In the genomic region with DNA sequence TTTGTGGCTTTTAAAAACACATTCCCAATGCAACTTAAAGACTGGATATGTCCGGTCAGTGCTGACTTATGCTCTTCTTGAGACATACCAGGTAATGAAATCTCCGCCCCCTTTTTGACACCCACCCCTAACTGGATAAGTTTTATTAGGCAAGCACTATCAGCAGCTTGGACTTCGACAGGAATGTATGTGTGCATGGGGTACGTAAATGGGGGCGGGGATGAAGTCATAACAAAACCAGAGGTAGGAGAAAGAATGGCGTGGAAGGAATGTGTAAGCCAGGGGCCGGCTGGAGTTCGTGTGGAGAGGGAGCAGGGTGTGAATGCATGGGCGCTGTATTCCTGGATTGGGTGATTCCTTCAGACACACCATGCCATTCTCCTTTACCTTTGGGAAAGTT, we compare ENCODE assay signal across 11 mouse cellular contexts.
DNase-seq lines count a peak whose midpoint lies in the region; ATAC-seq and TF ChIP-seq lines count a peak whose summit lies in the region.
"Had no signal": no experiment of that assay in that cellular context is flagged by ENCODE, and none has a peak within 500 bp of the region (broad histone marks: within the 10 kb centered on the region; RNA-seq: fewer than 3 reads in every experiment).

No protein-coding gene starts in this region.

- H3K27ac ChIP-seq in heart, embryonic 12.5 days (ENCODE audit: poor library complexity, severe bottlenecking): peak overlapping the region; percentile 59
- no peak overlapping the region for H3K27ac ChIP-seq in lung, embryonic 16.5 days (ENCODE audit: low read length)
- H3K27ac ChIP-seq in intestine, embryonic 15.5 days: peak overlapping the region; percentile 82
- no peak overlapping the region for H3K27ac ChIP-seq in stomach, postnatal 0 days (replicated peaks)
- H3K27ac ChIP-seq: forebrain, embryonic 10.5 days; liver, embryonic 14.5 days had no signal

- H3K4me3 ChIP-seq in heart, embryonic 12.5 days: peak overlapping the region; percentile 32
- peak overlapping the region; percentile 57; the same call in 1 of the 2 replicates for H3K4me3 ChIP-seq in lung, embryonic 16.5 days (ENCODE audit: low read length)
- peak overlapping the region; percentile 51 for H3K4me3 ChIP-seq in intestine, embryonic 15.5 days (replicated peaks)
- no peak overlapping the region for H3K4me3 ChIP-seq in stomach, postnatal 0 days (ENCODE audit: low read depth, low read length)
- H3K4me3 ChIP-seq: forebrain, embryonic 10.5 days had no signal

- DNase-seq in heart, postnatal 10 days: no peak
- no peak for DNase-seq in lung, postnatal 4 days
- DNase-seq in stomach, postnatal 0 days (ENCODE audit: low spot score): peak; percentile 21
- DNase-seq in kidney, adult 18-20 months: no peak
- DNase-seq: kidney, postnatal 14 days had no signal

- H3K9me3 ChIP-seq in heart, embryonic 12.5 days (replicated peaks): no peaks in the 10 kb centered on the region
- H3K9me3 ChIP-seq in lung, embryonic 16.5 days (ENCODE audit: control insufficient read depth, low read length): no peaks in the 10 kb centered on the region
- no peaks in the 10 kb centered on the region for H3K9me3 ChIP-seq in intestine, embryonic 15.5 days
- H3K9me3 ChIP-seq in stomach, postnatal 0 days (ENCODE audit: control insufficient read depth, low read length): no peaks in the 10 kb centered on the region
- H3K9me3 ChIP-seq: forebrain, embryonic 10.5 days had no signal

- intact Hi-C loops in heart, postnatal 10 days (cut with DNase I): no loop called here

- no peaks in the 10 kb centered on the region for H3K36me3 ChIP-seq in heart, embryonic 12.5 days
- H3K36me3 ChIP-seq in lung, embryonic 16.5 days (ENCODE audit: control insufficient read depth, insufficient read depth, low read length): no peaks in the 10 kb centered on the region
- no peaks in the 10 kb centered on the region for H3K36me3 ChIP-seq in intestine, embryonic 15.5 days
- no peaks in the 10 kb centered on the region for H3K36me3 ChIP-seq in stomach, postnatal 0 days (ENCODE audit: control insufficient read depth, insufficient read depth, low read length)
- H3K36me3 ChIP-seq: forebrain, embryonic 10.5 days had no signal

- no peak for TF ChIP-seq EP300 in stomach, postnatal 0 days (optimal IDR thresholded peaks at IDR 0.05)

- H3K27me3 ChIP-seq in heart, embryonic 12.5 days (replicated peaks): no peaks in the 10 kb centered on the region
- no peaks in the 10 kb centered on the region for H3K27me3 ChIP-seq in lung, embryonic 16.5 days (ENCODE audit: control insufficient read depth, insufficient read depth, low read depth, low read length)
- H3K27me3 ChIP-seq in intestine, embryonic 15.5 days (replicated peaks): no peaks in the 10 kb centered on the region
- H3K27me3 ChIP-seq in stomach, postnatal 0 days (ENCODE audit: control insufficient read depth, insufficient read depth, low read length): no peaks in the 10 kb centered on the region
- H3K27me3 ChIP-seq: Patski had no signal

- WGBS in heart, embryonic 12.5 days: 40% methylated on average over 9 of the region's 9 CpGs
- WGBS in lung, embryonic 16.5 days: 46% methylated on average over 9 of the region's 9 CpGs
- 45% methylated on average over 9 of the region's 9 CpGs for WGBS in intestine, embryonic 15.5 days
- 58% methylated on average over 9 of the region's 9 CpGs for WGBS in stomach, postnatal 0 days

- H3K4me1 ChIP-seq in heart, embryonic 12.5 days (replicated peaks): peaks cover 29% of the 10 kb centered on the region
- peaks cover 8% of the 10 kb centered on the region; the same call in 1 of the 2 replicates for H3K4me1 ChIP-seq in lung, embryonic 16.5 days (replicated peaks; ENCODE audit: control insufficient read depth, insufficient read depth, low read length)
- peaks cover 7% of the 10 kb centered on the region; the same call in 1 of the 2 replicates for H3K4me1 ChIP-seq in intestine, embryonic 15.5 days (replicated peaks)
- H3K4me1 ChIP-seq in stomach, postnatal 0 days (replicated peaks; ENCODE audit: control insufficient read depth, insufficient read depth): no peaks in the 10 kb centered on the region

- H3K9ac ChIP-seq in heart, embryonic 12.5 days: 0 out of 2 replicates have a peak overlapping the region, but pooled peaks have one; percentile 16
- peak overlapping the region; percentile 34; the same call in 1 of the 2 replicates for H3K9ac ChIP-seq in lung, embryonic 16.5 days (ENCODE audit: low read length)
- H3K9ac ChIP-seq in intestine, embryonic 15.5 days: peak overlapping the region; percentile 39; the same call in 1 of the 2 replicates
- H3K9ac ChIP-seq in stomach, postnatal 0 days (ENCODE audit: low read length): no peak overlapping the region
- H3K9ac ChIP-seq: liver, embryonic 14.5 days had no signal

- TF ChIP-seq CTCF in stomach, postnatal 0 days (IDR thresholded peaks at IDR 0.05; ENCODE audit: low read depth): no peak

- H3K4me2 ChIP-seq in heart, embryonic 12.5 days: peak overlapping the region; percentile 86
- peak overlapping the region; percentile 75 for H3K4me2 ChIP-seq in lung, embryonic 16.5 days (ENCODE audit: low read depth, low read length)
- peak overlapping the region; percentile 78 for H3K4me2 ChIP-seq in intestine, embryonic 15.5 days (replicated peaks)
- no peak overlapping the region for H3K4me2 ChIP-seq in stomach, postnatal 0 days (replicated peaks; ENCODE audit: low read depth)

- ATAC-seq in heart, embryonic 12.5 days (ENCODE audit: insufficient number of reproducible peaks, low FRiP score): no peak
- peak; percentile 24; the same call in 1 of the 2 replicates for ATAC-seq in lung, embryonic 16.5 days (ENCODE audit: low read depth)
- peak; percentile 78 for ATAC-seq in intestine, embryonic 15.5 days
- no peak for ATAC-seq in stomach, postnatal 0 days (ENCODE audit: low FRiP score, low TSS enrichment)
- ATAC-seq: Patski had no signal

Comparison
In these comparisons a context has a peak if more than half of its experiments do, and no peak if none do; other contexts are left out.
1. ATAC-seq: peak in lung, embryonic 16.5 days (single experiment) and intestine, embryonic 15.5 days (single experiment); none in heart, embryonic 12.5 days (single experiment) and stomach, postnatal 0 days (single experiment).
2. H3K27ac ChIP-seq: peak in heart, embryonic 12.5 days (single experiment) and intestine, embryonic 15.5 days (single experiment); none in lung, embryonic 16.5 days (single experiment) and stomach, postnatal 0 days (single experiment).